Mouse (Mus musculus): ENCODE measurements around the gene Pcbp1.

DNA sequence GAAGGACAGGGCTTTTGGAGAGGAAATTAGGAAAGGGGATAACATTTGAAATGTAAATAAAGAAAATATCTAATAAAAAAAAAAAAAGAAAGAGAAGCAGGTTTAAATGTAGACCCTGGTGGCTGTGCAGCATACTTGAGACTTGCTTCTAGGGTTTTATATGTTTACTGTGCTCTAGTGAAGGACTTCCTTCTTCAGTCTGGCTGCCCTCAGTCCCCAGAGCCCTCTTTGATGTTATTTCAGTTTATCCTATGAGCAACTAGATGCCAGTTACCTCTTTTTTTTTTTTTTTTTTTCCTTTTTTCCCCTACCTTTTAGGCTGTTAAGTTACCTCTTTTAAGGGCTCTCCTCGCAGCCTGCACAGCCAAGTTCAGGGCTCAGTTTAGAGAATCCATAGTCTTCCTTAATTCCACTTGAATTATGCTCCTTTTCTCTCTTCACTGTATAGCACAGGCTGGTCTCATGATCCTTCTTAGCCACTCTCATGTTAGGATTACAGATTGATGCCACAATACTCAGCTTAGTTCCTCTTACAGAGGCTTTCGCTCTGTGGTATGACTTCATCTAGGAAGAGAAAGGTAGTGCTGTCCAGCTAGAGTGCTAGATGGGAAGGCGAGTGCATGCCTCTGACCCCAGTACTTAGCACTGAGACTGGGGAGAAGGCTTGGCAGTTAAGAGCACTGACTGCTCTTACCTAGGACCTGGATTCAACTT, 30.4 kb upstream of the Pcbp1 start:
- no peak for TF ChIP-seq CTCF (conservative IDR thresholded peaks at IDR 0.05; ENCODE audit: low read length)
- TF ChIP-seq POU5F1 (IDR thresholded peaks at IDR 0.05; ENCODE audit: borderline replicate concordance, low read length): no peak

Data from E14TG2a.4 (cell line).